Mouse (Mus musculus) embryonic facial prominence, embryonic 11.5 days (tissue): ENCODE results near the gene Med12l. TPM values are rescaled to one million over a fixed set of nuclear protein-coding genes. Genes with fewer than 3 reads are reported as not detected.

Experiments
- ATAC-seq: fragments of 200-750 bp; cut with Nextera tagmentation; replicated peaks from 2 replicates; pipeline ENCODE4 v1.8.0; 2017; ENCODE audit warnings: low read depth; ENCODE audit not compliant: insufficient number of reproducible peaks, low FRiP score, low TSS enrichment
- DNase-seq: peaks from one replicate; pipeline ENCODE4 v3.0.0-alpha.2; 2015; ENCODE audit warnings: low spot score
- H3K27ac ChIP-seq: fragments of 300-500 bp; sonication (generic); replicated peaks from 2 replicates; pipeline ENCODE4 v1.5.1; 2014; ENCODE audit warnings: mild to moderate bottlenecking, low read depth, low read length, control low read depth
- H3K27me3 ChIP-seq: fragments of 300-500 bp; sonication (generic); 2 replicates; pipeline ENCODE4 v1.6.1; 2014; ENCODE audit warnings: mild to moderate bottlenecking, low read length, moderate library complexity, mixed read lengths; ENCODE audit not compliant: control insufficient read depth, insufficient read depth
- H3K36me3 ChIP-seq: fragments of 300-500 bp; sonication (generic); replicated peaks from 2 replicates; pipeline ENCODE4 v1.6.1; 2014; ENCODE audit warnings: low read depth, mild to moderate bottlenecking, low read length, moderate library complexity, mixed read lengths; ENCODE audit not compliant: control insufficient read depth, insufficient read depth
- H3K4me1 ChIP-seq: fragments of 300-500 bp; sonication (generic); 2 replicates; pipeline ENCODE4 v1.6.1; 2014; ENCODE audit warnings: low read length, mixed read lengths; ENCODE audit not compliant: control insufficient read depth, insufficient read depth
- H3K4me2 ChIP-seq: fragments of 300-500 bp; sonication (generic); 2 replicates; pipeline ENCODE4 v1.6.1; 2014; ENCODE audit warnings: low read depth, mild to moderate bottlenecking, control low read depth, low read length, moderate library complexity
- H3K4me3 ChIP-seq: fragments of 300-500 bp; sonication (generic); 2 replicates; pipeline ENCODE4 v1.5.1; 2014; ENCODE audit warnings: low read depth, low read length, control low read depth
- H3K9ac ChIP-seq: fragments of 300-500 bp; sonication (generic); replicated peaks from 2 replicates; pipeline ENCODE4 v1.6.1; 2014; ENCODE audit warnings: mild to moderate bottlenecking, control low read depth, low read length
- H3K9me3 ChIP-seq: fragments of 300-500 bp; sonication (generic); replicated peaks from 2 replicates; pipeline ENCODE4 v1.6.1; 2016; ENCODE audit warnings: mild to moderate bottlenecking, low read length, inconsistent platforms, mixed read lengths; ENCODE audit not compliant: control insufficient read depth
- WGBS: fragments of 180-500 bp; shearing (Covaris S2); extraction: QIAGEN DNeasy Blood & Tissue Kit; methylation state at CpG from one replicate; pipeline ENCODE4 v1.1.7; 2014; 5-methylcytosine and 5-hydroxymethylcytosine counted together
- polyA plus RNA-seq: library from polyadenylated mRNA; unstranded; fragments of >200 nt; fragmentation: Nextera tagmentation; extraction: Ambion mirVana; gene quantifications from 2 replicates; pipeline ENCODE4 v1.2.1, GENCODE M21; 2014

Med12l gene
- polyA plus RNA-seq, 1 experiment from 2014 or later: 2.2 TPM

DNA sequence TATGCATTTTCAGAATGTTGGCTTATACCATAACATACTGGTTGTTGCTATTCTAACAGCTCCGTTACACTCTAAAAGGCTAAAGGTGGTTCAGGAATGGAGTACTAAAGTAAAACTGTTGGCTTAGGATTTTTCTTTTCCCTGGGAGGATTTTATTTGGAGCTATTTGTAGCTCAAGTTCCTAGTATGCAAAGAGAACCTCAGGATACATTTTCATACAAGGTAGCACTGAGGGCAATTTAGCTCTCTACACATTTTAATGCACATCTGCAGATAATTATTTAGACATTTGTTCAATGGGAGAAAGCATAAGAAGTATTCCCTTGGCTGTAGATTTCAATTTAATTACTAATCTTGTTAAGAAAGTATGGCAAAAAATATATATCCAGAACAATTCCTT, 356.3 kb downstream of the Med12l start:
- ATAC-seq: no peak
- no peaks in the 10 kb centered on the region for H3K4me1 ChIP-seq
- no peak overlapping the region for H3K4me3 ChIP-seq
- no peak overlapping the region for H3K4me2 ChIP-seq
- H3K9ac ChIP-seq: no peak overlapping the region
- DNase-seq: peak; percentile 36
- no peaks in the 10 kb centered on the region for H3K36me3 ChIP-seq
- no peak overlapping the region for H3K27ac ChIP-seq
- WGBS: 48% methylated on average over 1 of the region's 1 CpGs
- no peaks in the 10 kb centered on the region for H3K27me3 ChIP-seq
- no peaks in the 10 kb centered on the region for H3K9me3 ChIP-seq

Other genes starting within 250 kb of the Med12l start
- gene Mindy4b-ps, start 183.5 kb upstream of the Med12l start, polyA plus RNA-seq: not detected in 2 replicates
- 1.0 and 2.0 TPM in 2 replicates for gene Clrn1, start 120.5 kb upstream of the Med12l start, polyA plus RNA-seq
- 0.39 and 0.82 TPM in 2 replicates for gene Gpr171, start 96.0 kb downstream of the Med12l start, polyA plus RNA-seq
- gene P2ry14, start 147.8 kb downstream of the Med12l start, polyA plus RNA-seq: 1.4 TPM in 2 replicates
- gene Gpr87, start 189.3 kb downstream of the Med12l start, polyA plus RNA-seq: 0.24 and 0.27 TPM in 2 replicates
- gene P2ry13, start 205.1 kb downstream of the Med12l start, polyA plus RNA-seq: 0.34 and 0.77 TPM in 2 replicates